Comparison of ENCODE assay signal across 29 mouse cellular contexts in the genomic region with DNA sequence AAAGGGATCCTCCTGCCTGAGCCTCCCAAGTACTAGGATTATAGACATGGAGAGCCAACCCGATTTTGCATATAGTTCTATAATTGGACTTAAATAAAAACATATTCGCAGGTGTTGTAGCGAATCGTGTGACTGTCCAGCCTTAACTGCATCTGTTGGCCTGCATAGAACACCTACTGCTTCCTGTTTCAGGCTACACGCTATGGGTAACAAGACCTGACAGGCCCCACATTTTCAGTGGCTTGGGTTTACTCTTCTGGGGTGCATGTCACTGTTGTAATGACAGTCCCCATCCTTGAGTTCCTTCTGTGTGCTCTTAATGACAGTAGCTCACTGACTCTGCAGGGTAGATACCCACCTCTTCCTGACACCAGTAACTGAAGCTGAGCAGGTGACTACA. TPM values are rescaled to one million over a fixed set of nuclear protein-coding genes. Genes with fewer than 3 reads are reported as not detected.
DNase-seq lines count a peak whose midpoint lies in the region; ATAC-seq and TF ChIP-seq lines count a peak whose summit lies in the region.
"Had no signal": no experiment of that assay in that cellular context is flagged by ENCODE, and none has a peak within 500 bp of the region (broad histone marks: within the 10 kb centered on the region; RNA-seq: fewer than 3 reads in every experiment).

No protein-coding gene starts in this region.

- TF ChIP-seq CTCF in spleen, adult 2 months (IDR thresholded peaks at IDR 0.05; ENCODE audit: extremely low read depth, insufficient read depth, insufficient read length, insufficient replicate concordance) = no peak
- no peak for TF ChIP-seq CTCF in bone marrow, adult 2 months (IDR thresholded peaks at IDR 0.05; ENCODE audit: control insufficient read depth, insufficient read depth, low read length)

- H3K4me2 ChIP-seq in heart, embryonic 11.5 days = no peak overlapping the region
- no peak overlapping the region for H3K4me2 ChIP-seq in forebrain, embryonic 16.5 days (ENCODE audit: low read length)
- H3K4me2 ChIP-seq: forebrain, embryonic 13.5 days; heart, embryonic 15.5 days; hindbrain, embryonic 15.5 days had no signal

- no peak overlapping the region for H3K4me3 ChIP-seq in heart, embryonic 11.5 days (ENCODE audit: low read depth, low read length)
- H3K4me3 ChIP-seq in spleen, adult 2 months (ENCODE audit: extremely low read depth, insufficient read depth, insufficient read length) = no peak overlapping the region
- no peak overlapping the region for H3K4me3 ChIP-seq in bone marrow, adult 2 months (replicated peaks; ENCODE audit: control insufficient read depth, low read depth, low read length)
- no peak overlapping the region for H3K4me3 ChIP-seq in forebrain, embryonic 16.5 days (replicated peaks; ENCODE audit: low read length)
- H3K4me3 ChIP-seq: embryonic facial prominence, embryonic 13.5 days; forebrain, embryonic 10.5 days; forebrain, embryonic 13.5 days; heart, embryonic 12.5 days; heart, embryonic 15.5 days; hindbrain, embryonic 10.5 days; hindbrain, embryonic 15.5 days had no signal

- ATAC-seq in heart, embryonic 11.5 days (replicated peaks; ENCODE audit: insufficient number of reproducible peaks, low FRiP score, low TSS enrichment) = no peak
- no peak for ATAC-seq in forebrain, embryonic 16.5 days

- peak; percentile 65 for DNase-seq in heart, adult 11 months
- DNase-seq in spleen, adult 2 months (ENCODE audit: low read depth in 1 of 2, low spot score in 2 of 2) = peak in 1 of 2 experiments; percentile 36
- DNase-seq in spleen, postnatal 14 days (ENCODE audit: low spot score in 2 of 2) = no peak
- peak; percentile 43 to 44 for DNase-seq in B cell, adult 2 months
- no peak for DNase-seq in left cerebral cortex, postnatal 36 days (ENCODE audit: low spot score in 2 of 2)
- DNase-seq: adrenal gland, adult 2 months; adrenal gland, postnatal 14 days; cerebellum, adult 11-12 months; cerebellum, adult 8-10 months; cerebellum, postnatal 14 days; forebrain, postnatal 0 days; gastrocnemius, postnatal 25 days; heart, postnatal 10 days; heart, postnatal 36 days; kidney, adult 2 months had no signal

- H3K9ac ChIP-seq in heart, embryonic 11.5 days (ENCODE audit: low read depth, low read length) = no peak overlapping the region
- no peak overlapping the region for H3K9ac ChIP-seq in forebrain, embryonic 16.5 days (replicated peaks; ENCODE audit: low read depth, low read length)
- H3K9ac ChIP-seq: embryonic facial prominence, embryonic 13.5 days; forebrain, postnatal 0 days; heart, embryonic 15.5 days; hindbrain, embryonic 15.5 days had no signal

- no peaks in the 10 kb centered on the region; the same call in 1 of the 2 replicates for H3K9me3 ChIP-seq in heart, embryonic 11.5 days (replicated peaks; ENCODE audit: control insufficient read depth, low read length)
- no peaks in the 10 kb centered on the region for H3K9me3 ChIP-seq in forebrain, embryonic 16.5 days (ENCODE audit: control insufficient read depth, low read length)
- H3K9me3 ChIP-seq: heart, embryonic 12.5 days; heart, embryonic 15.5 days; hindbrain, embryonic 10.5 days; hindbrain, embryonic 15.5 days had no signal

- intact Hi-C loops in left cerebral cortex, postnatal 36 days (cut with DNase I) = no loop called here

- TF ChIP-seq POLR2A in spleen, adult 2 months (IDR thresholded peaks at IDR 0.05; ENCODE audit: low read depth, low read length) = no peak
- no peak for TF ChIP-seq POLR2A in bone marrow, adult 2 months (IDR thresholded peaks at IDR 0.05; ENCODE audit: borderline replicate concordance, control insufficient read depth, low read depth, low read length)

- no peak overlapping the region for H3K27ac ChIP-seq in heart, embryonic 11.5 days (ENCODE audit: low read depth, low read length)
- H3K27ac ChIP-seq in spleen, adult 2 months (ENCODE audit: insufficient read depth, low read length) = peak overlapping the region; percentile 78
- H3K27ac ChIP-seq in bone marrow, adult 2 months (ENCODE audit: control insufficient read depth, insufficient read depth, low read depth, low read length, poor library complexity) = peak overlapping the region; percentile 21; the same call in 1 of the 2 replicates
- H3K27ac ChIP-seq in forebrain, embryonic 16.5 days (ENCODE audit: low read length) = no peak overlapping the region
- H3K27ac ChIP-seq: forebrain, embryonic 10.5 days; forebrain, embryonic 13.5 days; hindbrain, embryonic 15.5 days had no signal

- WGBS in heart, embryonic 11.5 days (ENCODE audit: insufficient replicate concordance) = 86% methylated on average over 5 of the region's 5 CpGs
- 34% methylated on average over 5 of the region's 5 CpGs for WGBS in spleen, adult 2 months
- WGBS in bone marrow, adult 2 months = 52% methylated on average over 5 of the region's 5 CpGs
- WGBS in forebrain, embryonic 16.5 days = 91% methylated on average over 5 of the region's 5 CpGs

- no peaks in the 10 kb centered on the region for H3K36me3 ChIP-seq in heart, embryonic 11.5 days (ENCODE audit: control insufficient read depth, insufficient read depth, low read length)
- H3K36me3 ChIP-seq in spleen, adult 2 months (ENCODE audit: control insufficient read depth, insufficient read depth, low read length) = no peaks in the 10 kb centered on the region
- H3K36me3 ChIP-seq in forebrain, embryonic 16.5 days (ENCODE audit: control insufficient read depth, insufficient read depth) = no peaks in the 10 kb centered on the region
- H3K36me3 ChIP-seq: embryonic facial prominence, embryonic 13.5 days; forebrain, embryonic 10.5 days; G1E; heart, embryonic 12.5 days; heart, embryonic 15.5 days; hindbrain, embryonic 10.5 days; hindbrain, embryonic 15.5 days had no signal

- peaks cover 16% of the 10 kb centered on the region for H3K4me1 ChIP-seq in heart, embryonic 11.5 days (ENCODE audit: control insufficient read depth, insufficient read depth, low read length)
- H3K4me1 ChIP-seq in spleen, adult 2 months (ENCODE audit: control insufficient read depth, insufficient read depth, insufficient read length) = peaks cover 30% of the 10 kb centered on the region
- peaks cover 9% of the 10 kb centered on the region for H3K4me1 ChIP-seq in bone marrow, adult 2 months (ENCODE audit: control insufficient read depth, insufficient read depth, low read length)
- peaks cover 11% of the 10 kb centered on the region for H3K4me1 ChIP-seq in forebrain, embryonic 16.5 days (replicated peaks; ENCODE audit: control insufficient read depth, insufficient read depth, low read length)

- no peaks in the 10 kb centered on the region for H3K27me3 ChIP-seq in heart, embryonic 11.5 days (ENCODE audit: control insufficient read depth, insufficient read depth, low read length)
- no peaks in the 10 kb centered on the region for H3K27me3 ChIP-seq in spleen, adult 2 months (ENCODE audit: control insufficient read depth, insufficient read depth, low read length)
- H3K27me3 ChIP-seq in forebrain, embryonic 16.5 days (replicated peaks; ENCODE audit: control insufficient read depth, insufficient read depth, low read length) = no peaks in the 10 kb centered on the region
- H3K27me3 ChIP-seq: embryonic facial prominence, embryonic 13.5 days; forebrain, embryonic 13.5 days; heart, embryonic 12.5 days; heart, embryonic 15.5 days; hindbrain, embryonic 15.5 days had no signal

RNA-seq across cellular contexts. Expression of a gene that starts 59.1 kb away (rescaled TPM):
- polyA plus RNA-seq in heart, embryonic 11.5 days (2014; fragmentation: Nextera tagmentation; extraction: Ambion mirVana) = 0.24 TPM in 1 of 2 replicates, not detected in the other
- polyA plus RNA-seq in spleen, adult 2 months (2012; rRNA removed) = 0.06 TPM in 2 replicates
- not detected in 2 replicates for polyA plus RNA-seq in bone marrow, adult 2 months (2011; ENCODE audit: insufficient read depth, insufficient read length, low replicate concordance, missing spikeins)
- total RNA-seq in left cerebral cortex, postnatal 36 days (2021) = not detected
- polyA plus RNA-seq in forebrain, embryonic 16.5 days (2015; fragmentation: Nextera tagmentation; extraction: Ambion mirVana) = 0.40 and 1.2 TPM in 2 replicates
- total RNA-seq: adrenal gland, adult 2 months; adrenal gland, postnatal 14 days; forebrain, postnatal 0 days; gastrocnemius, postnatal 25 days; heart, adult 8-10 months; heart, postnatal 10 days had no signal
- polyA plus RNA-seq: brain, embryonic 14.5 days; G1E; intestine, postnatal 0 days had no signal

Comparison
In these comparisons a context has a peak if more than half of its experiments do, and no peak if none do; other contexts are left out.
1. DNase-seq: peak in heart, adult 11 months (single experiment) and B cell, adult 2 months (2 of 2); none in spleen, postnatal 14 days (0 of 2) and left cerebral cortex, postnatal 36 days (0 of 2).
2. H3K27ac ChIP-seq: peak in spleen, adult 2 months (single experiment) and bone marrow, adult 2 months (single experiment); none in heart, embryonic 11.5 days (single experiment) and forebrain, embryonic 16.5 days (single experiment).